Mouse (Mus musculus): Measurements from ENCODE around the gene Sult2a7.

The Sult2a7 gene

GRCm38 (mm10) chr7:14494130-14494529, at the start of gene Sult2a7:
Sult2a7 (minus strand) TSS chr7:14494230.
- no peak for DNase-seq (ENCODE audit: low read depth)

GRCm38 (mm10) chr7:14525280-14525679, 31.2 kb upstream of the Sult2a7 start:
- no peak for DNase-seq (ENCODE audit: low read depth)

- no peak for DNase-seq (ENCODE audit: low read depth)
Observed at GRCm38 (mm10) chr7:14522636-14523035, 28.6 kb upstream of the Sult2a7 start.

GRCm38 (mm10) chr7:14518301-14518700, 24.3 kb upstream of the Sult2a7 start:
- DNase-seq (ENCODE audit: low read depth) = no peak

GRCm38 (mm10) chr7:14492886-14493285, 1.1 kb downstream of the Sult2a7 start:
- no peak for DNase-seq (ENCODE audit: low read depth)

GRCm38 (mm10) chr7:14446534-14446933, 47.5 kb downstream of the Sult2a7 start, which contains the start of gene Sult2a8:
Sult2a8 (minus strand) TSS chr7:14446769.
- no peak for DNase-seq (ENCODE audit: low read depth)

GRCm38 (mm10) chr7:14439581-14439980, 54.4 kb downstream of the Sult2a7 start:
- DNase-seq (ENCODE audit: low read depth) = no peak

- DNase-seq (ENCODE audit: low read depth) = no peak
Observed at GRCm38 (mm10) chr7:14438484-14438883, 55.5 kb downstream of the Sult2a7 start.

GRCm38 (mm10) chr7:14438029-14438428, 56.0 kb downstream of the Sult2a7 start:
- DNase-seq (ENCODE audit: low read depth) = no peak
